16 mouse cellular contexts compared by ENCODE assay signal in the genomic region with DNA sequence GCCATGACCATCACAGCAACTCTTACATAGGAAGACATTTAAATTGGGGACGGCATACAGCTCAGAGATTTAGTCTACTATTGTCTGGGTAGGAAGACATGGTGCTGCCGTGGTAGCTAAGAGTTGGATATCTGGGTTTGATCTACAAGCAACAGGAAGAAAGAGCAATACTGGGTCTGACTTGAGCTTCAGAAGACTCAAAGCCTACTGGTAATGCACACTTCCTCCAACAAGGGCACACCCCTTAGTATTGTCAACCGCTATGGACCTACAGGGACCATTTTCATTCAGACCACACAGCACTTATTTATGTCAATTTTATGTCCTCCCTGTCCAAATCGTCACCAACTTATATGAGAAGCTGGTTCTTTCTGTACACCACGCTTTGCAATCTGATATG.
"Had no signal": no experiment of that assay in that cellular context is flagged by ENCODE, and none has a peak within 500 bp of the region (broad histone marks: within the 10 kb centered on the region; RNA-seq: fewer than 3 reads in every experiment).

No protein-coding gene starts in this region.

- H3K9me3 ChIP-seq: midbrain, embryonic 13.5 days; midbrain, embryonic 15.5 days; neural tube, embryonic 13.5 days; neural tube, embryonic 15.5 days; stomach, embryonic 15.5 days had no signal

- ATAC-seq: midbrain, embryonic 13.5 days; midbrain, embryonic 15.5 days had no signal

- H3K9ac ChIP-seq: lung, embryonic 14.5 days; midbrain, embryonic 13.5 days; midbrain, embryonic 15.5 days; neural tube, embryonic 13.5 days; neural tube, embryonic 15.5 days; stomach, embryonic 15.5 days had no signal

- H3K27ac ChIP-seq: midbrain, embryonic 13.5 days; midbrain, embryonic 15.5 days; neural tube, embryonic 13.5 days; neural tube, embryonic 15.5 days; stomach, embryonic 15.5 days; stomach, postnatal 0 days had no signal

- H3K4me3 ChIP-seq: midbrain, embryonic 13.5 days; midbrain, embryonic 15.5 days; neural tube, embryonic 13.5 days; neural tube, embryonic 15.5 days; stomach, embryonic 15.5 days had no signal

- H3K36me3 ChIP-seq: midbrain, embryonic 13.5 days; midbrain, embryonic 15.5 days; neural tube, embryonic 13.5 days; neural tube, embryonic 15.5 days; stomach, embryonic 15.5 days had no signal

- H3K4me2 ChIP-seq: lung, embryonic 14.5 days; midbrain, embryonic 11.5 days; midbrain, embryonic 13.5 days; midbrain, embryonic 15.5 days; neural tube, embryonic 13.5 days; neural tube, embryonic 15.5 days; stomach, embryonic 15.5 days had no signal

- DNase-seq: lung, adult 18-20 months; lung, embryonic 14.5 days; lung, postnatal 10 days; lung, postnatal 4 days; retina, postnatal 1 day; right cerebral cortex, postnatal 14 days; thymus, adult 2 months; thymus, postnatal 25 days; thymus, postnatal 4 days had no signal

- H3K27me3 ChIP-seq: midbrain, embryonic 13.5 days; midbrain, embryonic 15.5 days; neural tube, embryonic 13.5 days; neural tube, embryonic 15.5 days; stomach, embryonic 15.5 days had no signal

- H3K4me1 ChIP-seq: midbrain, embryonic 13.5 days; midbrain, embryonic 15.5 days; neural tube, embryonic 13.5 days; neural tube, embryonic 15.5 days; stomach, embryonic 15.5 days had no signal
